In genomic region chr2:31449441-31449815, GRCm38 (mm10) we compare ENCODE assay signal across 9 mouse cellular contexts. TPM values are rescaled to one million over a fixed set of nuclear protein-coding genes. Genes with fewer than 3 reads are reported as not detected.
DNase-seq lines count a peak whose midpoint lies in the region; ATAC-seq lines count a peak whose summit lies in the region.
"Had no signal": no experiment of that assay in that cellular context is flagged by ENCODE, and none has a peak within 500 bp of the region (broad histone marks: within the 10 kb centered on the region; RNA-seq: fewer than 3 reads in every experiment).

No protein-coding gene starts in this region.

- H3K4me2 ChIP-seq in forebrain, embryonic 12.5 days: no peak overlapping the region
- H3K4me2 ChIP-seq in intestine, embryonic 15.5 days (replicated peaks): no peak overlapping the region
- H3K4me2 ChIP-seq in stomach, embryonic 14.5 days (replicated peaks; ENCODE audit: low read depth, low read length): no peak overlapping the region
- H3K4me2 ChIP-seq: liver, embryonic 15.5 days had no signal

- H3K36me3 ChIP-seq in forebrain, embryonic 12.5 days (replicated peaks): no peaks in the 10 kb centered on the region
- H3K36me3 ChIP-seq in intestine, embryonic 15.5 days: no peaks in the 10 kb centered on the region
- no peaks in the 10 kb centered on the region for H3K36me3 ChIP-seq in stomach, embryonic 14.5 days (ENCODE audit: control insufficient read depth, insufficient read depth, low read length)
- H3K36me3 ChIP-seq: liver, embryonic 15.5 days had no signal

- H3K27ac ChIP-seq in forebrain, embryonic 12.5 days: peak overlapping the region; percentile 53
- H3K27ac ChIP-seq in intestine, embryonic 15.5 days: peak overlapping the region; percentile 30; the same call in 1 of the 2 replicates
- peak overlapping the region; percentile 30 for H3K27ac ChIP-seq in stomach, embryonic 14.5 days (ENCODE audit: low read length)
- H3K27ac ChIP-seq: liver, embryonic 15.5 days had no signal

- no peak overlapping the region for H3K4me3 ChIP-seq in forebrain, embryonic 12.5 days (replicated peaks)
- no peak overlapping the region for H3K4me3 ChIP-seq in intestine, embryonic 15.5 days (replicated peaks)
- no peak overlapping the region for H3K4me3 ChIP-seq in stomach, embryonic 14.5 days (ENCODE audit: low read depth, low read length)
- H3K4me3 ChIP-seq: liver, embryonic 15.5 days had no signal

- peaks cover 13% of the 10 kb centered on the region; the same call in 1 of the 2 replicates for H3K27me3 ChIP-seq in forebrain, embryonic 12.5 days
- no peaks in the 10 kb centered on the region for H3K27me3 ChIP-seq in intestine, embryonic 15.5 days (replicated peaks)
- H3K27me3 ChIP-seq in stomach, embryonic 14.5 days (ENCODE audit: control insufficient read depth, insufficient read depth, low read length): no peaks in the 10 kb centered on the region
- H3K27me3 ChIP-seq: liver, embryonic 15.5 days had no signal

- DNase-seq in embryo, embryonic 11 days: peak; percentile 34
- no peak for DNase-seq in embryo, embryonic 10.5 days (ENCODE audit: low spot score)
- DNase-seq in 3T3-L1 (ENCODE audit: low read depth, low spot score): peak; percentile 94
- DNase-seq in lung, postnatal 36 days: peak; percentile 50

- no peak overlapping the region for H3K9ac ChIP-seq in forebrain, embryonic 12.5 days
- no peak overlapping the region for H3K9ac ChIP-seq in intestine, embryonic 15.5 days
- H3K9ac ChIP-seq in stomach, embryonic 14.5 days (replicated peaks; ENCODE audit: low read depth, low read length): no peak overlapping the region
- H3K9ac ChIP-seq: liver, embryonic 15.5 days had no signal

- no peaks in the 10 kb centered on the region for H3K9me3 ChIP-seq in forebrain, embryonic 12.5 days
- H3K9me3 ChIP-seq in intestine, embryonic 15.5 days: no peaks in the 10 kb centered on the region
- no peaks in the 10 kb centered on the region for H3K9me3 ChIP-seq in stomach, embryonic 14.5 days (ENCODE audit: control insufficient read depth, low read depth, low read length)
- H3K9me3 ChIP-seq: liver, embryonic 15.5 days had no signal

- peak; percentile 65 for ATAC-seq in forebrain, embryonic 12.5 days (ENCODE audit: low FRiP score)
- peak; percentile 43; the same call in 1 of the 2 replicates for ATAC-seq in intestine, embryonic 15.5 days
- peak; percentile 59 for ATAC-seq in stomach, embryonic 14.5 days (ENCODE audit: insufficient number of reproducible peaks, insufficient read depth, low FRiP score, low read depth)
- ATAC-seq in megakaryocyte, adult 5-6 weeks (ENCODE audit: poor library complexity, severe bottlenecking): no peak

- peaks cover 35% of the 10 kb centered on the region for H3K4me1 ChIP-seq in forebrain, embryonic 12.5 days
- peaks cover 36% of the 10 kb centered on the region for H3K4me1 ChIP-seq in intestine, embryonic 15.5 days (replicated peaks)
- H3K4me1 ChIP-seq in stomach, embryonic 14.5 days (ENCODE audit: control insufficient read depth, insufficient read depth, low read length): peaks cover 17% of the 10 kb centered on the region; the same call in 1 of the 2 replicates

- 39% methylated on average over 4 of the region's 4 CpGs for WGBS in forebrain, embryonic 12.5 days
- WGBS in intestine, embryonic 15.5 days: 43% methylated on average over 4 of the region's 4 CpGs
- WGBS in stomach, embryonic 14.5 days: 43% methylated on average over 4 of the region's 4 CpGs

RNA-seq across cellular contexts. Expression of gene Ass1, which starts 20.6 kb away (rescaled TPM):
- polyA plus RNA-seq in forebrain, embryonic 12.5 days (2016; fragmentation: Nextera tagmentation; extraction: Ambion mirVana): 4.0 and 4.9 TPM in 2 replicates
- polyA plus RNA-seq in intestine, embryonic 15.5 days (2015; fragmentation: Nextera tagmentation; extraction: Ambion mirVana): 176 and 244 TPM in 2 replicates
- polyA plus RNA-seq in stomach, embryonic 14.5 days (2014; fragmentation: Nextera tagmentation; extraction: Ambion mirVana): 34.3 and 54.4 TPM in 2 replicates
- 137 and 147 TPM in 2 replicates for total RNA-seq in megakaryocyte, adult 5-6 weeks (2015)
- 184 and 194 TPM in 2 replicates for total RNA-seq in megakaryocyte, adult 5-6 weeks (2017)
